Mouse (Mus musculus) midbrain, postnatal 0 days (tissue): ENCODE results near the gene Zmynd11. TPM values are rescaled to one million over a fixed set of nuclear protein-coding genes. Genes with fewer than 3 reads are reported as not detected.

Experiments used
- ATAC-seq: fragments of 200-750 bp; cut with Nextera tagmentation; 2 replicates; pipeline ENCODE4 v1.8.0; 2017; ENCODE audit warnings: moderate number of reproducible peaks, mild to moderate bottlenecking, moderate TSS enrichment, moderate library complexity; ENCODE audit not compliant: low FRiP score
- DNase-seq: peaks from one replicate; pipeline ENCODE4 v3.0.0-alpha.2; 2015; ENCODE audit warnings: low spot score
- H3K27ac ChIP-seq: fragments of 300-500 bp; sonication (generic); 2 replicates; pipeline ENCODE4 v1.5.1; 2014; ENCODE audit warnings: low read depth, mild to moderate bottlenecking, low read length, mixed read lengths
- H3K27me3 ChIP-seq: fragments of 300-500 bp; sonication (generic); 2 replicates; pipeline ENCODE4 v1.6.1; 2014; ENCODE audit warnings: low read length, control low read depth, mixed read lengths; ENCODE audit not compliant: insufficient read depth
- H3K36me3 ChIP-seq: fragments of 300-500 bp; sonication (generic); 2 replicates; pipeline ENCODE4 v1.6.1; 2014; ENCODE audit warnings: low read length, control low read depth, mixed read lengths; ENCODE audit not compliant: insufficient read depth
- H3K4me1 ChIP-seq: fragments of 300-500 bp; sonication (generic); 2 replicates; pipeline ENCODE4 v1.6.1; 2014; ENCODE audit warnings: mild to moderate bottlenecking, control low read depth, antibody characterized with exemption, low read length, mixed read lengths; ENCODE audit not compliant: insufficient read depth
- H3K4me2 ChIP-seq: fragments of 300-500 bp; sonication (generic); 2 replicates; pipeline ENCODE4 v1.6.1; 2014; ENCODE audit warnings: low read depth, mild to moderate bottlenecking, low read length, mixed read lengths; ENCODE audit not compliant: poor library complexity, severe bottlenecking
- H3K4me3 ChIP-seq: fragments of 300-500 bp; sonication (generic); 2 replicates; pipeline ENCODE4 v1.5.1; 2014; ENCODE audit warnings: low read depth, mild to moderate bottlenecking, low read length, moderate library complexity
- H3K9ac ChIP-seq: fragments of 300-500 bp; sonication (generic); replicated peaks from 2 replicates; pipeline ENCODE4 v1.6.1; 2014; ENCODE audit warnings: mild to moderate bottlenecking, low read length, moderate library complexity, mixed read lengths; ENCODE audit not compliant: poor library complexity, severe bottlenecking
- H3K9me3 ChIP-seq: fragments of 300-500 bp; sonication (generic); 2 replicates; pipeline ENCODE4 v1.6.1; 2016; ENCODE audit warnings: low read length, control low read depth
- CTCF ChIP-seq: IDR thresholded peaks from 2 replicates; pipeline ENCODE4 v1.5.1; 2016; ENCODE audit warnings: antibody characterized with exemption, mild to moderate bottlenecking
- WGBS: fragments of 180-500 bp; shearing (Covaris S2); extraction: QIAGEN DNeasy Blood & Tissue Kit; methylation state at CpG from one replicate; pipeline ENCODE4 v1.1.7; 2014; 5-methylcytosine and 5-hydroxymethylcytosine counted together
- polyA plus RNA-seq: library from polyadenylated mRNA; unstranded; fragments of >200 nt; fragmentation: Nextera tagmentation; extraction: Ambion mirVana; gene quantifications from 2 replicates; pipeline ENCODE4 v1.2.1, GENCODE M21; 2015
- total RNA-seq: library from RNA; depleted of rRNA; stranded (reverse); fragments of >200 nt; gene quantifications from 2 replicates; pipeline ENCODE4 v1.2.3, GENCODE M21; 2014

Zmynd11 gene
- total and polyA plus RNA-seq, 2 experiments from 2014 or later, result 157 to 163 TPM

GRCm38 (mm10) chr13:9774077-9774476, 8.9 kb upstream of the Zmynd11 start:
- TF ChIP-seq CTCF, result no peak
- no peak for ATAC-seq

GRCm38 (mm10) chr13:9767279-9767678, 2.1 kb upstream of the Zmynd11 start:
- TF ChIP-seq CTCF, result no peak
- Histone ChIP-seq H3K4me2 (no peak overlapping the region), H3K4me1 (peaks cover under 1% of the 10 kb centered on the region; the same call in 1 of the 2 replicates), H3K9me3 (no peaks in the 10 kb centered on the region), H3K9ac (no peak overlapping the region), H3K27me3 (no peaks in the 10 kb centered on the region), H3K36me3 (no peaks in the 10 kb centered on the region), H3K27ac (no peak overlapping the region), H3K4me3 (no peak overlapping the region)
- ATAC-seq, result no peak
- DNase-seq, result no peak
- WGBS, result 80% methylated on average over 5 of the region's 5 CpGs

More at GRCm38 (mm10) chr13:9774077-9774476, 8.9 kb upstream of the Zmynd11 start:
- Histone ChIP-seq H3K4me1 (no peaks in the 10 kb centered on the region), H3K36me3 (no peaks in the 10 kb centered on the region), H3K4me2 (no peak overlapping the region), H3K27ac (no peak overlapping the region), H3K9ac (no peak overlapping the region), H3K27me3 (no peaks in the 10 kb centered on the region), H3K9me3 (no peaks in the 10 kb centered on the region), H3K4me3 (no peak overlapping the region)
- DNase-seq, result no peak

GRCm38 (mm10) chr13:9766497-9766896, 1.4 kb upstream of the Zmynd11 start:
- no peak overlapping the region for H3K4me3 ChIP-seq
- DNase-seq (no peak), ATAC-seq (no peak)
- no peaks in the 10 kb centered on the region for H3K9me3 ChIP-seq
- no peak for TF ChIP-seq CTCF
- no peaks in the 10 kb centered on the region for H3K27me3 ChIP-seq
- H3K36me3 ChIP-seq, result no peaks in the 10 kb centered on the region
- H3K4me2 ChIP-seq, result no peak overlapping the region
- WGBS, result 83% methylated on average over 1 of the region's 1 CpGs
- H3K27ac ChIP-seq, result no peak overlapping the region
- no peak overlapping the region for H3K9ac ChIP-seq
- H3K4me1 ChIP-seq, result peaks cover 5% of the 10 kb centered on the region; the same call in 1 of the 2 replicates

- 5% methylated on average over 4 of the region's 4 CpGs for WGBS
- TF ChIP-seq CTCF, result no peak
- H3K36me3 ChIP-seq, result no peaks in the 10 kb centered on the region
- no peaks in the 10 kb centered on the region for H3K27me3 ChIP-seq
- DNase-seq, result peak; percentile 22
- H3K9me3 ChIP-seq, result no peaks in the 10 kb centered on the region
- H3K9ac ChIP-seq, result peak overlapping the region; percentile 99
- peak overlapping the region; percentile 71 for H3K4me2 ChIP-seq
- H3K4me3 ChIP-seq, result peak overlapping the region; percentile 83
- H3K4me1 ChIP-seq, result peaks cover 5% of the 10 kb centered on the region; the same call in 1 of the 2 replicates
- no peak for ATAC-seq
- peak overlapping the region; percentile 99 for H3K27ac ChIP-seq
These were observed 364 bp upstream of the Zmynd11 start for GRCm38 (mm10) chr13:9765537-9765851.

GRCm38 (mm10) chr13:9763828-9764645, 1.1 kb downstream of the Zmynd11 start:
- H3K27me3 ChIP-seq, result no peaks in the 10 kb centered on the region
- peak overlapping the region; percentile 99 for H3K27ac ChIP-seq
- peaks cover 11% of the 10 kb centered on the region; the same call in 1 of the 2 replicates for H3K4me1 ChIP-seq
- no peaks in the 10 kb centered on the region for H3K36me3 ChIP-seq
- no peaks in the 10 kb centered on the region for H3K9me3 ChIP-seq
- ATAC-seq, result peak; percentile 77
- under 1% methylated on average over 43 of the region's 111 CpGs for WGBS
- no peak for TF ChIP-seq CTCF
- H3K4me2 ChIP-seq, result peak overlapping the region; percentile 71
- peak overlapping the region; percentile 99 for H3K9ac ChIP-seq
- DNase-seq, result peak; percentile 74
- peak overlapping the region; percentile 83 for H3K4me3 ChIP-seq

- no peaks in the 10 kb centered on the region for H3K9me3 ChIP-seq
- H3K27ac ChIP-seq, result peak overlapping the region; percentile 99
- H3K9ac ChIP-seq, result peak overlapping the region; percentile 99
- H3K4me2 ChIP-seq, result peak overlapping the region; percentile 71
- 2% methylated on average over 21 of the region's 21 CpGs for WGBS
- ATAC-seq, result peak; percentile 38
- DNase-seq, result peak; percentile 29
- no peaks in the 10 kb centered on the region for H3K27me3 ChIP-seq
- peak overlapping the region; percentile 83 for H3K4me3 ChIP-seq
- no peaks in the 10 kb centered on the region for H3K36me3 ChIP-seq
- peaks cover 13% of the 10 kb centered on the region; the same call in 1 of the 2 replicates for H3K4me1 ChIP-seq
- TF ChIP-seq CTCF, result no peak
These were observed 1.9 kb downstream of the Zmynd11 start for GRCm38 (mm10) chr13:9763100-9763827.
